Mouse (Mus musculus): ENCODE data around the gene Paqr8.

The Paqr8 gene

DNA sequence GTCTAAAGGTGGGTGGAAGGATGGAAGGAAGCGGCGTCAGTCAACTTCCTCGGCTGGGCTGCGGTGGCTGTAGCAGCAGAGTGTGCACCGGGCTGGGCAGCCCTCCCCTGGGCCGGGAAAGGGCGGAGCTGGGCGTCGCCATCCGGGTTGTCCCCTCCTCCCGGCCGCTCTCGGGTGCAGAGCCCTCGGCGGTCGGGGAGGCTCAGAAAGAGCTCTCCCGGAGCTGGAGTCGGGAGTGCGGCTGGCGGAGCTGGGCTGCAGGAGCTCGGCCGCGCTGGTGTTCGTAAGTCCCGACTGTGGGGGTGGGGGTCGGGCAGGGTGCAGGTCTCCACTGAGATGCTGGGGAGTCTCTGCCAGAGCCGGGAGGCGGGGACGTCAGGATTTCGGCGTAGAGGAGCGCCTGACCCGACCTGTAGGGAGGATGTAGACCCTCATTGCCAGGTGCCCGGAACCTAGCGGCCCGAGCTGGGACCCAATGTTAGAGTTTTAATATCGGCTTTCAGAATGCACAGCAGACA is at the start of gene Paqr8:
TSS of gene Paqr8 (plus strand) at position 203 of the 518 bp plus-strand sequence.
- peak; percentile 85 to 89 for DNase-seq (ENCODE audit: low spot score in 2 of 2)

DNA sequence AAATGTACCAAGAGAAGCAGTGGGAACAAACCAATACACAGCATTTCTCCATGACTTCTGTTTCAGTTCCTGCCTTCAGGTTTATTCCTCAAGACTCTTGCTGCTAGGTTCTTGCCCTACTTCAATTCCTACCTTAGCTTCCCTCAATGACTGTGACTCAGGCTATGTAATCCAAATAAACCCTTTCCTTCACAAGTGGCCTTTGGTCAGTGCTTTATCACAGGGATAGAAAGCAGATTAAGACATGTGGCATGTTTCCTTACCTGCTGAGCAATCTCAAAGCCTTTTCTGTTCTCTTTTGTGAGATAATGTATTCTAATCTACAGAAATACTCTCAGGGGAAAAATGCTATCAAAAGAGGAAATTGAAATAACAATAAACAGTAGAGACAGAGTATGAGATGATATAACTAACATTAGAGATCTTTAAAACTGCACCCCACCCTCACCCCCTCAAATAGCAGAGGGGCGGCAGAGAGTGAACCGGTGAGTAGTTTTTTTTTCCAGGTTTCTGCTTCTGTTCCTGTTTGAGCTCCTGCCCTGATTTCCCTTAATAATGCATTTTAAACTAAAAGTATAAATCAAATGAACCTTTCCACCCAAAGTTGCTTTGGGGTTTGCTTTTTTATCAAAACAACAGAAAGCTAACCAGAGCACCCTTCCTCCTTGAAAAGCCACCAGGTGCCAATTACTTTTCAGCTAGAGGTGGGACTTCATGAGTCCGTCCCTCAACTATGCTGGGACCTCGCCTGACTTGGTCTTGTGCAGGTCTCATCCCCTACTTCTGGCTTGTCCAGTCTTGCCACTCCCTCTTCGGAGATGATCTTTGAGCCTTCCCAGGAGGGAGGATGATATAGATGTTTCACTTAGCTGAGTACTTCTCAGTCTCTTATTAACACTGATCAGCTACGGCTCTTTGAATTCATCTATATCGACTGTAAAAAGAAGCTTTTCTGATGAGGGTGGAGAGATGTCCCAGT is 33.2 kb upstream of the Paqr8 start:
- DNase-seq (ENCODE audit: low spot score in 2 of 2), result no peak

DNA sequence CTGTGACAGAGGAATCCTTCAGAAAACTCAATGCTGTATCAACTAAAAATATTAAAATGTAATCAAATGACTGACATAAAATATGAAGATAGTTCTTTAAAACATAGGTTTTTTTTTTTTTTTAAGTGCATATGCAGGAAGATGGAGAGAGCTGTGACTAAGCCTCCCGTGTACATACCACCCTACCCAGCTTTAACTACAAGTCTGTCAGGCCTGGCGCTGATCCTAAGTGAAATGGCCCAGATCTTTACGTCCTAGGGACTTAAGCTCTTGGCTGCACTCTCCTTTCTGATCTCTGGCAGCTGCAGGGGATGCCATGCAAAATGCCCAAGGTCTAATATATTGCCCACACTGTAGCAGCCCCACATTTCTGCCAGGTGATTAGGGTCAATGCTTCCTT is 29.6 kb upstream of the Paqr8 start:
- no peak for DNase-seq (ENCODE audit: low spot score in 2 of 2)

DNA sequence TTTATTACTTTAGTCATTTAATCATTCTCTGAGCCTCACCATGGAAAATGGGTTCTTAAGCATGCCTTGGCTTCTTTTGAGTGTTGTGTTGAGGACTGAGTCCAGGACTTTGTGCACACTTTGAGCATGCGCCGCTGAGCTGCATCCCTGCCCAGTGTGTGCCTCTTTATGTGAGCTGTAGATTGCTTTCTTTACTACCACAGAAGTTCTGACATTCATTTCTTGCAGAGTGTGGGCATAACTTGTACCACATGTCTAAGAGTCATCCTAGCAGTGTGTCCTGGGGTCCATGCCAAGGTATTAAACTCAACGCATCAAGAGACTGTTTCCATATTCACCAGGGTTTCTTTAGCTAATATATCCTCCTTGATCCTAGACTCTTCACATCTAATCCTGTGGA is 28.5 kb upstream of the Paqr8 start:
- no peak for DNase-seq (ENCODE audit: low spot score in 2 of 2)

DNA sequence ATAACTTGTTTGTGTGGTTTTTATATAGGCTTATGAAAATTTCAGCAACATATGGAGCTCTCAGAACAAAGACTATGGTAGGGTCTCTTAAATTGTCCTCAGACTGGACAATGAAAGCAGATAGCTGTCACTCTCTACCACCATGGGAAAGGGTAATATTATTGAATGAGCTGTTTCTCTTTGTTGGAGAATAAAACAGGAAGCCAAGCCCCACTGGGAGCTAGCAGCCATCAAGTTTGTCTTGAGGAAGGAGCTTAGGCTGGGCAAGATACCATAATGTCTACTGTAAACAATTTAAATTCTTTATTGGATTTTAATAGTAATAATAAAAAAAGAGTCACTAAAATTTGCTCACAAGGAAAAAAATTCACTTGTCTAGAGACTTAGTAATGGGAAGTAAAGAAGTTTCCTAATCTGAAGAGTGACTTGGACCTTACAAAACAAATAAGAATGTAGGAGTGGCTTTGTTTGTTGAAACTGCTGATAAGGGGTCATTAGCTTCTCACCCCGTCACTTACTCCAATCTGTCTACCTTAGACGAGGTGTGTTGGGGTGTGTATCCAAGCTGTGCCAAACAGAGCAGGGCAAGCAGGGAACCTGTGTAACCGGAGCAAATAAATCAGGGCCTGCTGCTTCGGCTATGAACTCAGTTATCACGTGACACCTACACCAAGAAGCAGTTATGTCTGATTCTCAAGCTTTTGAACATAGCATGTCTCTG is 26.8 kb upstream of the Paqr8 start:
- peak; percentile 43 to 52 for DNase-seq (ENCODE audit: low spot score in 2 of 2)

DNA sequence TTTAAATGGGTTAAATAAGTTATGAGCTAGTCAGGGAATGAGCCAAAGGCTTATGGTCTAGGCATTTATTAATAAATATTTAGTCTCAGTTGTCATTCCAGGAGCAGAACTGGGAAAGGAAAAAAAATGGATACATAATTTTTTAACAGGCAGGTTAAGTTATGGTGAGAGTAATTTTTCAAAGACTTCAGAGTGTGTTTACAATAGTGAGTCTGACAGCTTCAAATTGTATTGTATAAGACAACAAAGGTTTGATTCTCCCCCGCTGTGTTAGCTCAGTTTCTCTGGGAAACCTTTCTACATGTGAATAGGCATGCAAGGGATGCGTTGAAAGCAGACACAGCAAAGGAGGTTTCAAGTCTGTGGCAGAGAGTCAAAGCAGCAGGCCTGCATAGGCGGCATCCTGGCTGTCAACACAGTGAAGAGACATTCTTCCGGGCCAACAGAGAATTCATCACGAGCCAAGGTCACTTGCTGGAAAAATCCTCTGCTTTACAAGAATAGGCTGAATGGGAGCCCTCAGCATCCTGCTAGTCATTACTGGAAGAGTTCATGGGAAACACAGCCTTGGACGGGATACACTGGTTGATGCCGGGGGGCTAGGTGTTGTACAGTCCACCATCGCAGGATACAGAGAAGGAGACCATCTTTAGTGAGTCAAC is 23.0 kb upstream of the Paqr8 start:
- DNase-seq (ENCODE audit: low spot score in 2 of 2), result no peak

DNA sequence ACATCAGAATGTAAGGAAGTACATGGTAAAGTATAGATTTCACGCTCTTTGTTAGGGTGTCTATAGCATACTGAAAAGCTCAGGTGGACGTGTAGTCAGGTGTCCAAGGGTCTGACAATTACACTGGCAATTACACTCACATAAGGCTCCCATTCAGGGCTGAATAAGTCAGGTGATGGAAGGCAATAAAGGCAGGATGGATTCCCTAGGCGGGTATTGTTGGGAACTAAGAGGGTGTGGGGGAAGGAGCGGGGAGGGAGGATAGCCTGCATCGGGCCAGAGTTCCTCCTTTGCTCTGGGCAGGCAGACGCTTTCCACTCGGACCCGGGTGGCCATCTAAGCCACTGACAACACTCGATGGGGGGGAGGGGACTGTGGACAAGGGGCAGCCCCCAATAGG is 22.4 kb upstream of the Paqr8 start:
- DNase-seq (ENCODE audit: low spot score in 2 of 2), result no peak

DNA sequence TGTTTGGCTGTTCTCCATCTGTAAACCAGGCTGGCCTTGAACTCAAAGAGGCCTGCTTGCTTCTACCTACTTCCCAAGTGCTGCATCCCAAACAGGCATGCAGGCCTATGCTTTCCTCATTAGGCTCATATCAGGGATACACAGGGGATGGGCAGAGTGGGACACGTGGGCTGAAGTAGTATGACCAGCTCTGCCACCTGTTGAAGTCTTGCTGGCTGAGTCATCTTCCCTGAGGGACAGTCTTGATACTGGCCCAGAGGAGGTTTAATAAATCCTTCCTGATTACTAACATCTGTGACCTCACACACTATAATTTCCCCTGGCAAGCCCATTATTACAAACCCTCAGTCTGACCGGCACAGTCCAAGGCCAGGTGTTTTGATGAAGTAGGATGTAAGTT is 19.5 kb upstream of the Paqr8 start:
- DNase-seq (ENCODE audit: low spot score in 2 of 2), result peak; percentile 22 to 35

DNA sequence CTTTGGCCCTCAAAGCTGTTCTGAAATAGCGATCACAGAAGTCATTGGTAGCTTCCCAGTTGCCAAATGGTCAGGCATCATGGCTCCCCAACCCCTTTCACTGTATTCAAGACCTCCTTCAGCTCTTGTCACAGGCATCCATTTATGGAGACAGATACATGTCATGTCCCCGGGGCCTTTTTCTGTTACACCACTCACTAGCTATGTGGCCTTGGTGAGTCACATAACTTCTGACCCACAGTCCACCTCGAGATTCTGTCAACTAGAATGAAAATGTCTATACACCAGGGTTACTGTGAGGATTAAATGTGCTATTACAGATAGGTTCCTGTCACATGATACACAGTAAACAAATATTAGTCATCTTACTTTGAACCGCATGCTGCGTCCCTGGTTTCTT is 17.9 kb upstream of the Paqr8 start:
- DNase-seq (ENCODE audit: low spot score in 2 of 2), result no peak

DNA sequence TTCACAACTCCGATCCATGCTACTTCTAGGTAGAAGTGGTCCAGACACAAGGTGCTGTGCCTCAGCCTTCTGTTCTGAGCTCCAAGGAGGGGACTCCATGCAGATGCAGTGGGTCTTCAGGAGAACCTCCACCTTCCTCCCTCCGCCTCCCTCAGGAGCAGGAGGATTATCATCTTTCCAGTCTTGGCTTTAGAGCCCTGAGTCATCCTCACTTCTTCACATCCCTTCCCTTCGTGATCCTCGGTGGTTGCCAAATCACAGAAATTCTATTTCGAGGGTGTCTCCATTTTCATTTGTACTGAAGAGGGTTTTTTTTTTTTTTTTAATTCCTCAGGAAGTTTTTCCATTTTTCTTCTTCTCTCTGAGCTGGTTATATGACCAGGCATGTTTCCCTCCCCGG is 16.3 kb upstream of the Paqr8 start:
- DNase-seq (ENCODE audit: low spot score in 2 of 2), result no peak

DNA sequence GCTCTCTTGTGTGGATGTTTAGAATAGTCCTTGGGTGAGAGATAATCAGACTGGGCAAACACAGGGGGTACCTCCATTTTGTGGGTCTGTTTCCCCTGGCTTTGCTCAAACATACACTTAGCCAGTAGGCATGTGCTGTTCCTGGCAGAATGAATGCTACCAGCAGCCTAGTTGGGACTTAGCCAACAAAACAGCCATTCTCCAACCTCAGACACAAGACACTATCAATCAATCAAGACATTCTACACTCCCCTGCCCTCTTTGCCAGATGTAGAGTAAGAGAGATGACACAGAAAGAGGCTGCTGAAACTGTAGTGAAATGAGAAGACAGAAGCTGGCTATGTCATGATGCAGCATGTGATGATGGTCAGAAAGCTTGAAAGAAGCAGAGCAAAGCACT is 13.1 kb upstream of the Paqr8 start:
- no peak for DNase-seq (ENCODE audit: low spot score in 2 of 2)

DNA sequence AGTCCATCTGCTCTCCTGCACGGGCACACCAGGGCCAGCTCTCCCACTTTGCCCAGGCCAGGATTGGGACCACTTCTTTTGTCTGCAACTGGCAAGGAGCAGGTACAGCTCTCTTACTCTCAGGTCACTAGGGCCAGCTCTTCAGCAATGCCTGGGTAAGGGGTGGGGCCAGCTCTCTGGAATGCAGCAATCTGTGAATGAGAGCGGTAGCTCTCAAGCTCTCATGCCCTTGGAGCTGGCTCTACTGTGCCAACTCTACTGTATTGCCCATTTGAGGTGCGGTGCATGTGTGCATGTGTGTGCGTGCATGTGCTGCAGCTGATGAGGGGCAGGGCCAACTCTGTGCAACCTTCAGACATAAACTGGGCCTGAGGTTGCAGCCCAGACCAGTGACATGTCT is 11.0 kb upstream of the Paqr8 start:
- DNase-seq (ENCODE audit: low spot score in 2 of 2), result no peak

DNA sequence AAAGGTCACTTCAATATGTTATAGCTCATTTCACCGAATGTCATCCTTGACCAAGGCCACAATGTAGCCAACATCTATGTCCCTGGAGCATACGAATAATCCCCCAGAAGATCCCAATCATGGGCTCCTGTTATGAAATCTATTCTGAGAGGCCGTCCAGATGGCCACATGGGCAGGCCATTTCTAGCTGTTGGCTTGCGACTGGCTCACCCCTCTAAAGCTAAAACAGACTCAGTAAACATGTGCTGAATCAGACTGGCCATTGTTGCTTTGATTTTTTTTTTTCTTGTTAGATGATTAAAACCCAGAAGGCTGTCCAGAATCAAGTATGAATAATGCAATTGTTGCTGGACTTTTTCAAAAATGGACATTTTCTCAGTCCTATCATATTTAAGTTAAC is 7.3 kb upstream of the Paqr8 start:
- no peak for DNase-seq (ENCODE audit: low spot score in 2 of 2)

DNA sequence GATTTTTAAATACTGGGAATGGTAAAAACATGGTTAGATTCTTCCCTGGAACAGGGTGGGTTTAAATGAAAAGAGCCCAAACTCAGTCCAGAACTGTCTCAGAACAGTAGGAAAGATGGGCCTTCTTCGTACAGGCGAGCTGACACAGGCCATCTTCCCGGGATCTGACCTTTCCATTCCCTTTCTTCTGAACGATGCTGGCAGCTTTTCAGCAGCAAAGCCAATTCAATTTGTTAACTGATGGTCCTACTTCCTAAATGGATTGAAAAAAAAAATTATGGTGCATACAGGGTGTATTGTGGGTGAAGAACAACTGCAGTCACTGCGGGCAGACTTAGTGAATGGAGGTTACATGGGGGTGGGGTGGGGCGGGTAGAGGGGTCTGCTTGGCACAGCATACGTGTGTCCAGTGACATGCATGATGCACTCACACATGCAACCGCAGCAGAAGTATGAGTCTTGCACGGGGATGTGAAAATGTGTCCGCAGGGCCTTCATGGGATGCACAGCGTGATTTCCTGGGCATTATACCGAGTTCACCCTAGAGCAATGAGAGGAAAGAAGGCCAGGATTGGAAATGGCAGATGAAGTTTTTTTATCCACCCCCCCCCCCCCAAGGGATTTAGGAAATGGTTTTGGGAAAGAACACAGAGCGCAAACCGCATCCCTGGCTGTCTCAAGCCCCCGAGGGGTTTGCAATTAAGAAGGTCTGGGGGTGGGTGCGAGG is 566 bp upstream of the Paqr8 start:
- DNase-seq (ENCODE audit: low spot score in 2 of 2), result no peak

DNA sequence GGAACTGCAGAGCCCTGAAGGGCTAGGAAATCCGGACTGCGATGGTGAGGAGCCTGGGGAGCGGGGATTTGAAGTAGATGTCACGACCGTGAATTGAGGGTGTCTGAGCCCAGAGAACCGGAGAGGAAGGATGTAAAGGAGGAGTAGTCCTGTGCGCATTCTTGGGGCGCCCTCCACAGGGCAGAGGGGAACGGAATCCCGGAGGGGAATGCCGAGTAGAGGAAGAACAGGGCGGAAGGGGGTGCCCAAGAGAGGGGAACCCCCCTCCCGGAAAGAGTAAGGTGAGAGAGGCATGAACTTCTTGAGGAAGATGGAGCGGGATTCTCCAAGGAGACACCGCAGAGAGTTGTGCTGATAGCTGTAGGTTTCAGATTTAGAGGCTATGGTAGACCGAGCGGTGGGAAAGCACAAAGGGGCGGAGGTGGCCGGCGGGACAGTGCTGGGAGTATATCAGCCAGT is 564 bp downstream of the Paqr8 start:
- DNase-seq (ENCODE audit: low spot score in 2 of 2), result peak; percentile 67 to 69

DNA sequence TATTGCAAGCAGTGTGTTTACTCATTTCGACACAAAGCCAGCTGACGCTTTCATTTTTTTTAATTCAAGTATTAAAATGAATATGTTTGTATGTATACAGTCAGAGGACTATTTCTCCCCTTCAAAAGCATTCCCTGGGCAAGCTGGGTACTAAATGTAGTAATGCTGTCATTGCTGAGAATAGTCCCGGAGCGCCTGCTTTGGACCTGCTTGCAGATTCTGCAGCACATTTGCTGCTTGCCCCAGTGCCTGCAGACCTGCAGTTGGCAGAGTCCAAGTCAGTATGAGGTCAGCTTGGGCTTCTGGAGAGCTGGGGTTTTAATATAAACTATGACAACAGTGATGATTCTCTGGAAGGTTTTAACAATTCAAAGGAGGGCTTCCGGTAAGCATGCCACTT is 2.7 kb downstream of the Paqr8 start:
- DNase-seq (ENCODE audit: low spot score in 2 of 2), result no peak

DNA sequence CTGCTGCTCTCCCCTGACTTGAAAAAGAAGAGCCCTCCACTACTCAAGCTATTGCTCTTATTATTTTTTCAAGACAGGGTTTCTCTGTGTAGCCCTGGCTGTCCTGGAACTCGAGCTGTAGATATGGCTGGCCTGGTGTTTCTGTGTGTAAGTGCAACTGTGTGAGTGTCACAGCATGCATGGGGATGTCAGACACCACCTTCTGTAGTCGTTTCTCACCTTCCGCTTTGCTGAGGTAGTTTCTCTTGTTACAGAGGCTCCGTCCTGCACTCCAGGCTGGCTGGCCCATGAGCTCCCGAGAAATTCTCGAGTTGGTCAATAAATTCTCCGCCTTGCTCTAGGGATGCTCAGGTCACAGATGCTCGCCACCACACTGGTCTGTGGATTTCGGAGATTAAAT is 8.0 kb downstream of the Paqr8 start:
- DNase-seq (ENCODE audit: low spot score in 2 of 2), result no peak

DNA sequence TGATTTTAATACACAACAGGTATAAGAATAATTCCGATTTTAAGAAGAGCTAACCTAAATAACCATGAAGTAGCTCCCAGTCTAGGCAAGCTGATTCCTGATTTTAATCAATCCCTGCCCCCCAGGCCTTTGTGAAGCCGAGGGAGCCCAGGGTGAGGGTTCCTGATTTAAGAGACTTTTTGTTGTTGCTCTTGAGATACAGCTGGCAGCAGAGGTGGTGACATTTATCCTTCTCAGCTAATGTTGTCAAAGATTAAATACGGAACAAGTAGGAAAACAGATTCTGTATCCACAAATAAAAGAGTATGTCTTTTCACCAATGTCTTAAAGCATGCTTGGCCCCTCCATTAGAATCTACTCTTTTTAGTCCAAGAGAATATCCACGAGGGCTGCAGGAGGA is 9.9 kb downstream of the Paqr8 start:
- DNase-seq (ENCODE audit: low spot score in 2 of 2), result no peak

DNA sequence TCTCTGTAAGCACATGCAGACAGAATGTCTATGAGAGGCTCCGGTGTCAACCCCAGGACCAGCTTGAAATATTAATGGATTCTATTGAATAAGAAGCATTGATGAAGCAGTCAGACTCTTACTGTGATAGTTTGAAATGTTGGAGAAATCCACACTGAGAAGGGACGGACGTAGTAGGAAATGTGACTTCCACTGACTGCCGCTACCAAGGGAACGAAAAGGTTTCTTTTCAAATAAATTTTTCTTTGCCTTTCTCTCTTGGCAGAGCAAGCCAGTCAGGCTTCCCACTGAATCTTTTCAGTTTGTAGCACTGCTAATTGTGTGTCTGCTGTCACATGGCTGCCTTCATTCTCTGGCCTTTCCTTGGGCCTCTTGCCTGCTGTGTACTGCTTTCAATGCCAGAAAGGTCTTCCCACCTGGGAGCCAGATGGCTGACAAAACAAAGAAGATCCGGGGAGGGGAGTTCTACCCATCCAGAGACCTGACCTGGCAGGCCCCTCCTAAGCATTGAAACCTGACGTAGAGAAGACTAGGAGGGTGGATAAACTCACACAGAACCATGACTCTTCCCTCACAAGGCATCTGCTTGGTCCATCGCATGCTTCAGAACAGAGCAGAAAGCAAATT is 15.2 kb downstream of the Paqr8 start:
- DNase-seq (ENCODE audit: low spot score in 2 of 2), result no peak

DNA sequence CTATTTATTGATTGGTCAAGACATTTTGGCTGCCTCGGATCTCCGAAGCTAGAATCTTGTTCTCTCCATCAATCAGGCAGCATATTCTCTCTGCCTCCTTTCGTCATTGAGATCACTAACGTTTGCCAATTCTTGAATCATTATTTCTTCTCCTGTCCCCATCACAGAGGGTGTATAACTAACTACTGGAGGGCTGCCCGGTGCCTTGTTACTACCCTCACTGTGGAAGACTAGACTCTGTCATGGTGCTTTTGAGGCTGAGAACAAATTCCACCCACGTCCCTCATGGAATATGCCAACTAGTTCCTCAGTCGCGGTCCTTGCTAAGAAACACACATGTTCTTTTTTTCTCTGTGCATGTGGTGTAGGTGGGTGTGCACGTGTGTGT is 15.7 kb downstream of the Paqr8 start:
- DNase-seq (ENCODE audit: low spot score in 2 of 2), result no peak

DNA sequence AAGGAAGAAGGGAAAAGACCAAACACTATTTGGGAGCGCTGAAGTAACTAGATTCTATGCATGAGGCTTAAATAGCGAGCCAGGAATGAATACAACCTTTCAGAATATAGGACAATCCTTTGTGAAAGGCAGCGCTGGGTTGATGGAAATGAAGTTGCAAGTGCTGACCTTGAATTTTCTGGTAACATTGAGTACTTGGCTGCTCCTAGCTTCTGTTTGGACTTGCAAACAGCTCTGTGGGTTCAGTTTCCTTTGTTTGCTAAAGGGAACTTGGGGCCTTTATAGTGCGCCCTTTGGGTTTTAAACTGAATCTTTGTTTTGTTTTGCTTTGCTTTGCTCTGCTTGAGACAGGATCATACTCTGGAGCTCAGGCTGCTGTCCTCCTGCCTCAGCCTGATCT is 18.1 kb downstream of the Paqr8 start:
- DNase-seq (ENCODE audit: low spot score in 2 of 2), result no peak

Data from urinary bladder, postnatal 36 days (tissue).